Mouse (Mus musculus) lung, adult 2 months (tissue): ENCODE results near the gene Pcid2.

Experiments used
- CTCF ChIP-seq: fragments of 200-500 bp; IDR thresholded peaks from 2 replicates; pipeline ENCODE4 v1.5.1; 2011; ENCODE audit warnings: mild to moderate bottlenecking, low read length, control low read depth; ENCODE audit not compliant: insufficient read depth
- POLR2A ChIP-seq: fragments of 200-500 bp; IDR thresholded peaks from 2 replicates; pipeline ENCODE4 v1.6.1; 2011; ENCODE audit warnings: low read depth, mild to moderate bottlenecking, control low read depth, low read length, borderline replicate concordance; ENCODE audit errors: extremely low read depth

- TF ChIP-seq CTCF (no peak), POLR2A (no peak)
Observed at GRCm38 (mm10) chr8:13113232-13113631, 8.0 kb upstream of the Pcid2 start.
